Mouse (Mus musculus): Measurements from ENCODE around the gene Purb. TPM values are rescaled to one million over a fixed set of nuclear protein-coding genes. Genes with fewer than 3 reads are reported as not detected.
A peak's percentile ranks its signal among the peaks of the same experiment; 100 is the strongest.

Purb gene
- polyA plus RNA-seq, 1 experiment from 2014 or later, result 25.7 TPM

DNA sequence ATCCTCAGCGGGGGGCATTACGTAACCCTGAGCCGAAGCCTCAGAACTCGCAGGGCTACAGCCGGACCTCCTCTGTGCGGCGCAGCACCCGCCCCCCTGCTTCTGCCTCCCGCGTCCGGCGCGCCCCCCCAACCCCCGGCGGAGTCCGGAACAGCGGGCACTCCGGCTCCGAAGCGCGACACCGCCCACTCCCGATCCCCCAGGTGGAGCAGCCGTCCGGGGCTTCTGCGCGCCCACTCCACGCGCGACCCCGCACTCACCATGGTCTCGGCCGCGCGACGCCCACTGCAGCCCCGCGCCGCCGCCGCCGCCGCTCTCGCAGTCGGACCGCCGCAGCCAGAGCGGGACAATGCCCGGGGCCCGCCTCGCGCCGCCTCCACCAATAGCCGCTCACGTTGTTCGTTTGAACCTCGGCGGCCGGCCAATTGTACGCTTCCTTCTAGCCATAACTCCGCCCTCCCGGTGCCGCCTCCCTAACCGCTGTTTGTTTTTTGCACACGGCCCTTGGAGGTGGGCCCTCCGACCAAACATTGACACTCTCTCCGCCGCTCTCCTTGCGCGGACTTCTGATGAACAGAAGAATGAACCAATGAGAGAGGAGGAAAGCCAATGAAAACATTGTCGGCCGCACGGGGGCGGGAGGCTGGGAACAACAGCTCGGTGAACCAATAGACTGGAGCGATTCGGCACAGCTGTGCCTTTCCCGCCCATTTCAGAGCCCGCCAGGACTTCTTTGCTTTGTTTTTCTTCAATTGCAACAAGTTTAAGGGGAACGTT, 31.5 kb downstream of the Purb start, which contains the start of gene H2afv:
Gene H2afv, minus strand, starts transcription at position 367 of the 777 bp plus-strand sequence.
- peak within 1 kb of the TSS; percentile 91 for H3K27ac ChIP-seq (ENCODE audit: low read depth)
- H3K4me2 ChIP-seq (ENCODE audit: low read length), result peak within 1 kb of the TSS; percentile 78
- peaks cover 8% of the 10 kb centered on the region for H3K4me1 ChIP-seq (replicated peaks; ENCODE audit: control insufficient read depth, insufficient read depth, low read length)
- H3K27me3 ChIP-seq (replicated peaks; ENCODE audit: control insufficient read depth, insufficient read depth, low read length), result no peaks in the 10 kb centered on the region
- H3K9me3 ChIP-seq (ENCODE audit: control insufficient read depth, low read length), result no peaks in the 10 kb centered on the region
- ATAC-seq (replicated peaks; ENCODE audit: low FRiP score, low TSS enrichment, low read depth), result peak; percentile 99
- H3K4me3 ChIP-seq (ENCODE audit: low read depth, low read length), result peak within 1 kb of the TSS; percentile 70
- under 1% methylated on average over 78 of the region's 80 CpGs for WGBS
- H3K9ac ChIP-seq (ENCODE audit: low read length), result peak within 1 kb of the TSS; percentile 85
- peak; percentile 99 for DNase-seq (ENCODE audit: low spot score)
- H3K36me3 ChIP-seq (ENCODE audit: control insufficient read depth, insufficient read depth, low read length), result peaks cover 8% of the 10 kb centered on the region; the same call in 1 of the 2 replicates

DNA sequence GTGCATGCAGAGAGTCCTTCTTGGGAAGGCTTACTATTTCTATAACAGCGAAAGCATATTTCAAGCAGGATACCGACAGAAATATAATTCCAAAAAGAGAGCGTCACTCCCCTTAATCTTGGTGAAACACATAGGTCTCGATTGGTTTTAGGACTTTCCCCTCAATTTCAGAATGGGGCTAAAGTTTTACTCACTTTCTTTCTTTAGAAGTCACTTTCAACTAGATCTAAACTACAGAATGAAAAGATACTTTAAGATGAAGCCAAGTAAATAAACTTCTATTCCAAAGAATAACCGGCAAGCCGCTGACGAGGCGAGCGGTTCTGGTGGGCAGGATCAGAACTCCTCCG, 32.0 kb downstream of the Purb start:
- no peaks in the 10 kb centered on the region for H3K9me3 ChIP-seq (ENCODE audit: control insufficient read depth, low read length)
- no peaks in the 10 kb centered on the region for H3K27me3 ChIP-seq (replicated peaks; ENCODE audit: control insufficient read depth, insufficient read depth, low read length)
- H3K4me3 ChIP-seq (ENCODE audit: low read depth, low read length), result peak overlapping the region; percentile 70
- DNase-seq (ENCODE audit: low spot score) (no peak), ATAC-seq (replicated peaks; ENCODE audit: low FRiP score, low TSS enrichment, low read depth) (no peak)
- WGBS, result under 1% methylated on average over 10 of the region's 10 CpGs
- peak overlapping the region; percentile 85 for H3K9ac ChIP-seq (ENCODE audit: low read length)
- peak overlapping the region; percentile 78 for H3K4me2 ChIP-seq (ENCODE audit: low read length)
- H3K36me3 ChIP-seq (ENCODE audit: control insufficient read depth, insufficient read depth, low read length), result peaks cover 14% of the 10 kb centered on the region
- H3K4me1 ChIP-seq (replicated peaks; ENCODE audit: control insufficient read depth, insufficient read depth, low read length), result peaks cover 8% of the 10 kb centered on the region
- H3K27ac ChIP-seq (ENCODE audit: low read depth), result peak overlapping the region; percentile 91

DNA sequence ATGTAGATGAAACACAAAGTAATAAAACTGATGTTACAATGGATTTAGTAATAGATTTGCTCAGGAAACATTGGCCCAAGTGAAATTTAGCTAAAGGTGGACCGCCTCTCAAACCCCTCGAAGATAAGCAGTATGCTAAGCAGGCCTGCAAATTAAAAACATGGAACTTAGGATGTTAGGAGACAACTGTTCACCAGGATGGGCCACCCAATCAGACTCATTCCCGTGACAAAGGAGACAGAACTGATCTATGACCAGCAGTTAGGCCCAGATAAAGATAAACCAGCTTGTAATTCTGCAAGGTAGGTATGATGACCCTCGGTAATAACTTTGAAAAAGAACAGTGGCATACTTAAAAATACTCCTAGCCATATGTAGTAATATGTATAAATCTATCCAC, 32.6 kb downstream of the Purb start:
- no peaks in the 10 kb centered on the region for H3K9me3 ChIP-seq (ENCODE audit: control insufficient read depth, low read length)
- 37% methylated on average over 4 of the region's 4 CpGs for WGBS
- DNase-seq (ENCODE audit: low spot score) (no peak), ATAC-seq (replicated peaks; ENCODE audit: low FRiP score, low TSS enrichment, low read depth) (no peak)
- peaks cover 8% of the 10 kb centered on the region for H3K4me1 ChIP-seq (replicated peaks; ENCODE audit: control insufficient read depth, insufficient read depth, low read length)
- peaks cover 20% of the 10 kb centered on the region for H3K36me3 ChIP-seq (ENCODE audit: control insufficient read depth, insufficient read depth, low read length)
- H3K27ac ChIP-seq (ENCODE audit: low read depth), result 0 out of 2 replicates have a peak overlapping the region, but pooled peaks have one; percentile 91
- H3K27me3 ChIP-seq (replicated peaks; ENCODE audit: control insufficient read depth, insufficient read depth, low read length), result no peaks in the 10 kb centered on the region
- peak overlapping the region; percentile 78 for H3K4me2 ChIP-seq (ENCODE audit: low read length)
- H3K9ac ChIP-seq (ENCODE audit: low read length), result peak overlapping the region; percentile 85
- H3K4me3 ChIP-seq (ENCODE audit: low read depth, low read length), result peak overlapping the region; percentile 70

DNA sequence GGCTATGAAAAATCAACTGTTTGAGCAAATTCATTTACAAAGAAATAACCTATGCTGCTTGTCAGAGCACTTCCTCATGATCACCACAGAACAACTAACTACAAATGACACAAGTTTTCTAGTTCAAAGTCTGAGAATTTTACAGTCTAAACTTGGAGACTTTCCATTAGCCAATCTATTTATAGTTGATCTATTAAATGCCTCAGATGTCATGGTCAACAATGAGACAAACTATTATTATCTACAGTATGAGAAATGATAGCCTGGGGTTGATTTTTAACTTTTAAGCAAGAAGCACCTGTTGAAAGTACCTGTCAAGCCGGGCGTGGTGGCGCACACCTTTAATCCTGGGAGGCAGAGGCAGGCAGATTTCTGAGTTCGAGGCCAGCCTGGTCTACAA, 33.2 kb downstream of the Purb start:
- Histone ChIP-seq H3K4me1 (replicated peaks; ENCODE audit: control insufficient read depth, insufficient read depth, low read length) (peaks cover 8% of the 10 kb centered on the region), H3K27ac (ENCODE audit: low read depth) (no peak overlapping the region), H3K4me2 (ENCODE audit: low read length) (peak overlapping the region; percentile 78; the same call in 1 of the 2 replicates), H3K9ac (ENCODE audit: low read length) (no peak overlapping the region), H3K4me3 (ENCODE audit: low read depth, low read length) (no peak overlapping the region), H3K36me3 (ENCODE audit: control insufficient read depth, insufficient read depth, low read length) (peaks cover 25% of the 10 kb centered on the region), H3K9me3 (ENCODE audit: control insufficient read depth, low read length) (no peaks in the 10 kb centered on the region), H3K27me3 (replicated peaks; ENCODE audit: control insufficient read depth, insufficient read depth, low read length) (no peaks in the 10 kb centered on the region)
- ATAC-seq (replicated peaks; ENCODE audit: low FRiP score, low TSS enrichment, low read depth) (no peak), DNase-seq (ENCODE audit: low spot score) (no peak)
- WGBS, result 94% methylated on average over 4 of the region's 4 CpGs

DNA sequence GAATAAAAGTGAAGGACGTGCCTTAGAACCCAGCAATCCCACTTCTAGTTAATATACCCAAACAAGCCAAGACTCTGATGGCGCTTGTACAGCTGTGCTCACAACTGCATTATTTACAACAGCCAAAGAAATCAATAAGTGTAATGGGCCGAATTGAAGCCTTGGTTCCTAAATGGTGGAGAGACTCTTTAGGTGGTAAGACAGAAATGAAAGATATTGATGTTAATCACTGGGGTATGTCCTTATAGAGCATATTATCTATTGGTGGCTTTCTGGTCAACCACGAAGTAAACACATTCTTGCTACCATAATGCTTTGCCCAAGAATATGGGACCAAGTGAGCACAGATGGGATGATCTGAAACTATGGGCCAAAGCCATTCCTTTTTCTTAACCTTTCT, 35.5 kb downstream of the Purb start:
- Histone ChIP-seq H3K36me3 (ENCODE audit: control insufficient read depth, insufficient read depth, low read length) (peaks cover 46% of the 10 kb centered on the region), H3K4me3 (ENCODE audit: low read depth, low read length) (no peak overlapping the region), H3K9ac (ENCODE audit: low read length) (no peak overlapping the region), H3K27ac (ENCODE audit: low read depth) (no peak overlapping the region), H3K4me1 (replicated peaks; ENCODE audit: control insufficient read depth, insufficient read depth, low read length) (peaks cover 8% of the 10 kb centered on the region), H3K9me3 (ENCODE audit: control insufficient read depth, low read length) (no peaks in the 10 kb centered on the region), H3K4me2 (ENCODE audit: low read length) (no peak overlapping the region), H3K27me3 (replicated peaks; ENCODE audit: control insufficient read depth, insufficient read depth, low read length) (no peaks in the 10 kb centered on the region)
- WGBS, result 95% methylated on average over 4 of the region's 4 CpGs
- DNase-seq (ENCODE audit: low spot score), result no peak
- ATAC-seq (replicated peaks; ENCODE audit: low FRiP score, low TSS enrichment, low read depth), result no peak

DNA sequence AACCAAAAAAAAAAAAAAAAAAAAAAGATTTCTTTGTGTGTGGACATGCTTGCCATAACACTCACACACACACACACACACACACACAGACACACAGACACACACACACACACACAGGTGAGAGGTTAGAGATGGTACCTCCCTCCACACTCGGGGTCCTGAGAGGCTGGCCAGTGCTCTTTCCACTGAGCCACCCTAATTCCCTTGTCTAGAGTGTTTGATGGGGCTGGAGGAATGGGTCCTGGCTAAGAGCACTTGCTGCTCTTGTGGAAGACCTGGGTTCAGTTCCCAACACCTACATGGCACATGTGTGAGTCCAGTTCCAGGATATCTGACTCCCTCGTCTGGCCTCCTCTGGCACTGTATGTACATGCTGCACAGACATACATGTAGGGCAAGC, 38.0 kb downstream of the Purb start:
- Histone ChIP-seq H3K4me2 (ENCODE audit: low read length) (no peak overlapping the region), H3K27ac (ENCODE audit: low read depth) (no peak overlapping the region), H3K4me3 (ENCODE audit: low read depth, low read length) (no peak overlapping the region), H3K36me3 (ENCODE audit: control insufficient read depth, insufficient read depth, low read length) (peaks cover 70% of the 10 kb centered on the region), H3K4me1 (replicated peaks; ENCODE audit: control insufficient read depth, insufficient read depth, low read length) (peaks cover 1% of the 10 kb centered on the region; the same call in 1 of the 2 replicates), H3K9me3 (ENCODE audit: control insufficient read depth, low read length) (no peaks in the 10 kb centered on the region), H3K9ac (ENCODE audit: low read length) (no peak overlapping the region), H3K27me3 (replicated peaks; ENCODE audit: control insufficient read depth, insufficient read depth, low read length) (no peaks in the 10 kb centered on the region)
- 84% methylated on average over 2 of the region's 2 CpGs for WGBS
- no peak for DNase-seq (ENCODE audit: low spot score)
- ATAC-seq (replicated peaks; ENCODE audit: low FRiP score, low TSS enrichment, low read depth), result no peak

DNA sequence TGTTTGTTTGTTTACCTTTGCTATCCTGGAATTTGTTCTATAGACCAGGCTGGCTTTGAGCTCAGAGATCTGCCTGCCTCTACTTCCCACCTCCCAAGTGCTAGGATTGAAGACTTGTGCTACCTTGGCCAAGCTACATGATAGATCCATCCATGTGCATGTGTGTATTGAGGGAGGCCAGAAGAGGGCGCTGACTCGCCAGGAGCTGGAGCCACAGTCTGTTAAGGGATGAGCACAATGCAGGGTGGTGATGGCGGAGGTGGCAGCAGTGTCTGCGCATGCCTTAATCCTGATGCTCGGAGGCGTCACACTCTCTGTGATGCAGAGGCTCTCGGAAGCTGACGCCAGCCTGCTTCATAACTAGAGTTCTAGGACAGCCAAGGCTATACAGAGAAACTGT, 39.3 kb downstream of the Purb start:
- DNase-seq (ENCODE audit: low spot score) (no peak), ATAC-seq (replicated peaks; ENCODE audit: low FRiP score, low TSS enrichment, low read depth) (no peak)
- Histone ChIP-seq H3K9me3 (ENCODE audit: control insufficient read depth, low read length) (no peaks in the 10 kb centered on the region), H3K27me3 (replicated peaks; ENCODE audit: control insufficient read depth, insufficient read depth, low read length) (no peaks in the 10 kb centered on the region), H3K4me3 (ENCODE audit: low read depth, low read length) (no peak overlapping the region), H3K27ac (ENCODE audit: low read depth) (no peak overlapping the region), H3K36me3 (ENCODE audit: control insufficient read depth, insufficient read depth, low read length) (peaks cover 80% of the 10 kb centered on the region), H3K9ac (ENCODE audit: low read length) (no peak overlapping the region), H3K4me1 (replicated peaks; ENCODE audit: control insufficient read depth, insufficient read depth, low read length) (no peaks in the 10 kb centered on the region), H3K4me2 (ENCODE audit: low read length) (no peak overlapping the region)
- WGBS, result 75% methylated on average over 8 of the region's 8 CpGs

DNA sequence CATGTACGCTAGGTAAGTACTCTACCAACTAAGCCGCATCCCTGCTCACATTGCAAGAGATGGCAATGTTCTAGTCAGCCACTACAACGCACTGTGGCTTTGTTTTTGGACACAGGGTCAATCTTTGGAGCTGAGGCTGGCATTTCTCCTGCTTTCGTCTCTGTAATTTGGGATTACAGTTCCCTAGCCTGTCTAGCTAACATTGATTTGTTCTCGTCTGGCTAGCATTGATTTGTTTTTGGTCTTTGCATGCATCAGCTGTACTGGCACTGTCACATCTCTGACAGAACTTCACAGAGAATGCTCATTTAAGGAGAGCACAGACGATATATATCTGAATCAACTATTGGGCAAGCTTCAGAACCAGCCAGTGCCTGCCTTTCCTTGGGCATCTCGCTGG, 45.5 kb downstream of the Purb start:
- Histone ChIP-seq H3K9ac (ENCODE audit: low read length) (no peak overlapping the region), H3K27ac (ENCODE audit: low read depth) (no peak overlapping the region), H3K27me3 (replicated peaks; ENCODE audit: control insufficient read depth, insufficient read depth, low read length) (no peaks in the 10 kb centered on the region), H3K4me3 (ENCODE audit: low read depth, low read length) (no peak overlapping the region), H3K9me3 (ENCODE audit: control insufficient read depth, low read length) (no peaks in the 10 kb centered on the region), H3K4me2 (ENCODE audit: low read length) (no peak overlapping the region), H3K36me3 (ENCODE audit: control insufficient read depth, insufficient read depth, low read length) (peaks cover 96% of the 10 kb centered on the region), H3K4me1 (replicated peaks; ENCODE audit: control insufficient read depth, insufficient read depth, low read length) (no peaks in the 10 kb centered on the region)
- WGBS, result 94% methylated on average over 7 of the region's 7 CpGs
- ATAC-seq (replicated peaks; ENCODE audit: low FRiP score, low TSS enrichment, low read depth), result no peak
- no peak for DNase-seq (ENCODE audit: low spot score)
